Mouse (Mus musculus): ENCODE data around the gene Gpr153.
"Not testable (repeated sequence)": the region's sequence is repeated elsewhere in the genome, so short reads cannot be mapped to it uniquely, and the experiment has no call there.

Gpr153 gene

DNA sequence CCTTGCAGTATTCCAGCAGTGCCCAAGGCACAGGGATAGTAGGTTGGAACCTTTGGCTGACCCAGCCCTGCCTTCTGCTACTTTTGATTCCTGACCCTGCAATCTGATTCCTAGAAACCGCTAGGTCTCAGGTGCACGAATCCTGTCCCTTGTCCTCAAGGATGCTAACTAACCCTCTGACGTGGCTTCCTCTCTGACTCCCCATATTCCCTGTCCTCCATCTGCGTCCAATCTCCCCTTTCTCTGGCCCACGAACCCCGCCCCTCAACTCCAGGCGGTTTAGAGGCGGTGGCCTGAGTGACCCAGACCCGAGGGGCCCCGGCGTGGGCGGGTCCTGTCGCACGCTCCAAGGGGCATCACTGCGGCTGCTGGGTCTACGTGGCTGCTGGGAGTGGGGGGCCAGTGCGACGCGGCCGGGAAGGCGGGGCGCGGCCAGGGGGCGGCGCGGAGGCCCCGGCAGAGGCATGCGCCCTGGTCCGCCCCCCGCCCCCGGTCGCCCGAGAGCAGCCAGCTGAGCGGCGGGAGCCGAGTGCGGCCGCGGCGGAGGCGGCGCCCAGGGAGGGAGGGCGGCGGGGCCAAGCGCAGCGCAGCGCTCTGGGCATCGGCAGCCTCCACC, at the start of gene Gpr153:
Gene Gpr153 (plus strand): TSS at position 612 of the 616 bp plus-strand sequence.
- DNase-seq, result no peak

DNA sequence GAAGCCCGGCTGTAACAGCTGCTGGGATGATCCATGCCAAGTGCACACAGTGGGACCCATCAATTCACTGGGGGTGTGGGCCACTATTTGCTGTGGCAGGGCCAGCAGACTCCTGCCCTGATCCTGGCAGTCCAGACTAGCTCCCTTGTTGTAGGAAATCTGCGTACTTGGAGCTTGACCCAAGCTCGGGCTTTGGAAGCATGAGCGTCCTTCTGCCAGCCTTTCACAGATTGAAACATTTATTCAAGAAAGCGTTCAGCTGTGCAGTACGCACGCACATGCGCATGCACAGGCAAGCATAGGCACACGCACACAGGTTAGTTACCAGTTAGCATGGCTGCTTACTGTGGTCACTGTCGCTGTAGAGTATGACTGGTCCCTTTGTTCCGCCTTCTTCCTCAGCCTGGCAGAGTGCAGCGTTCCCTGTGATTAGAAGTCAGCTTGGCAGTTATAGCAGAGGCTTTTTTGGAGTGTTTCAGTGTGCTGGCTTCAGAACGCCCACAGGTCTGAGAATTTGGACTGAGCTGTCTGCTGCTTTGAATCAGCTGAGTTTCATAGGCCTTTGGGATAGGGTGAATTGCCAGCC, 47.0 kb upstream of the Gpr153 start:
- DNase-seq, result no peak

DNA sequence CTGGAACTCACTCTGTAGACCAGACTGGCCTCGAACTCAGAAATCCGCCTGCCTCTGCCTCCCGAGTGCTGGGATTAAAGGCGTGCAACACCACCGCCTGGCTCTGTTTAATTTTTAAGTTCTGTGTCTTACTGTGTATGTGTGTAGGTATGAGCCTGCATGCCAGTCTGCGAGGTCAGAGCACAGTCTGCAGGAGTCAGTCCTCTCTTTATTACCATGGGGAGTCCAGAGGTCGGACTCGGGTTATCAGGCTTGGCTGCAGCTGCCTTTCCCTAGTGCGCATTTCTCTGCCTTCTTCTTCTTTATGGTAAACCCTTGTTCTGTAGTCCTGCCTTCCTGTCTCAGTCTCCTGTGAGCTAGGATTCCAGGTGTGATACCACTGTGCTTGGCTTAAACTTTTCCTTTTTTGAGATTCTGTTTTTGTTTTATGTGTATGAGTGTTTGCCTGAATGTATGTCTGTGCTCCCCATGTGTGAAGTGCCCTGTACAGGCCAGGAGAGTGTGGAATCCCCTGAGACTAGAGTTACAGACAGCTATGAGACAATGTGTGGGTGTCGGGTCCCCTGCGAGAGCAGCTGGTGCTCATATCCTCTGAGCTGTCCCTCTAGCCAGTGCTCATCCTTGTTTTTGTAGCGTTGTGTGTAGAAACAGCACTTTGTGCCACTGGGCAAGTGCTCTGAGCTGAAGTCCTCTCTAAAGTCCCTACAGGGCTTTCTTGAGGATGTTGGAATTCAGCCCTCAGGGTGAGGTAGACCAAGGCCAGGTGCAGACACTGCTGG, 46.1 kb upstream of the Gpr153 start:
- DNase-seq, result no peak

DNA sequence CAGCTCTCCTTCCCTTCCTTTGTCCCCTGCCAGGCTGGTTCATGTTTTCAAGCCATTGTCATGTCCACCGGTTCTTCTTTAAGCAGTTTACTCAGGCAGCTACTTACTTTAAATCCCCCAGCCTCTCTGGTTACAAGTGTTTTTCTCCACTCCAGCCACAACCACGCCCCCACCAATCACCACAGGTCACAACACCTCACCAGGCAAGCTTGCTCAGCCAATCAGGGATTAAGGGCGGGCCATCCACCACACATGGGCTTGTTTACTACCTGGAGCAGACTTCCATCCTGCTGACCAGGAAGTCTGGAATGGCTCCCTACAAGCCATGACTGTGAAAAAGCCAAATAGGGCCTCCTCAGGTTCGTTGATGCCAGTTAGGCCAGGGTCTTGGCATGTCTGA, 43.7 kb upstream of the Gpr153 start:
- DNase-seq, result not testable (repeated sequence)

DNA sequence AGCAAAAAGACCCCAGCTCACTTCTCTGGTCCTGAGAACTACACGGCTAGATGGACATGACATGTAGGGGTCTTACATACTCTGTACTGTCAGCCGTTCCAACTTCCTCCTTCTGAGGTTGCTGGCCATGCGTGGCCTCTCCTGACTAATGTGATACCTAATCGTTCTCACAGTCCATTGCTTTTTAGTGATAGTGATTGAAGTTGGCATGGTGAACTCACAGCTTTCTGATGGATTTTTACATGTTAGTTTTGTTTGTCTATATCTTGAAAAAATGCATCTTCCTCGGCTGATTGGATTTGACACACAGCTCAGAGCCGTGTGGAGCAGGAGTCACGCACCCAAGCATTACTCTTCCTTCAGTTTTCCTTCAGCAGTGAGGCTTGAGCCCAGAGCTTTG, 42.7 kb upstream of the Gpr153 start:
- no peak for DNase-seq

DNA sequence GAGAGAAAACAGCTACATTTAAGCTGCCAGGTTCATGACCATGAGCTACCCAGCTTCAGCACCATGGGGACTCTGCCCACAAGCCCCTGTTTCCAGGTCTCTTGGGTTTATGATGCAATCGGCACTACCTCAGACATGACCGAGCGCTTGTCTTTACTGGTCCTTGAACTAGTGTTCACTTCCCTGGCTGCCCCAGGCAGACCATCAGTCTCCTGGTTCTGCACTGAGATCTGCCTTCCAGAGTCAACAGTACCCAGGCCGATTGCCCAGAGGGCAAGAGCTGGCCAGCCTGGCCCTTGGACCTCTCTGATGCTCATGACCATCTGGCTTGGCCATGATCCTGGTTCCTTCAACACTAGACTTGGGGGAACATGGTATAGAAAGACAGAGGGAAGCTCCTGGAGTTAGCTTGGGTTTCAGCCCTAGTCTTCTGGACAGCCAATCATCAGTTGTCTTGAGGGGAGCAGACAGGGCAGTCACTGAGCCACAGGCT, 41.6 kb upstream of the Gpr153 start:
- DNase-seq, result no peak

- DNase-seq, result no peak
Observed at GRCm38 (mm10) chr4:152239974-152240373, 34.1 kb upstream of the Gpr153 start.

DNA sequence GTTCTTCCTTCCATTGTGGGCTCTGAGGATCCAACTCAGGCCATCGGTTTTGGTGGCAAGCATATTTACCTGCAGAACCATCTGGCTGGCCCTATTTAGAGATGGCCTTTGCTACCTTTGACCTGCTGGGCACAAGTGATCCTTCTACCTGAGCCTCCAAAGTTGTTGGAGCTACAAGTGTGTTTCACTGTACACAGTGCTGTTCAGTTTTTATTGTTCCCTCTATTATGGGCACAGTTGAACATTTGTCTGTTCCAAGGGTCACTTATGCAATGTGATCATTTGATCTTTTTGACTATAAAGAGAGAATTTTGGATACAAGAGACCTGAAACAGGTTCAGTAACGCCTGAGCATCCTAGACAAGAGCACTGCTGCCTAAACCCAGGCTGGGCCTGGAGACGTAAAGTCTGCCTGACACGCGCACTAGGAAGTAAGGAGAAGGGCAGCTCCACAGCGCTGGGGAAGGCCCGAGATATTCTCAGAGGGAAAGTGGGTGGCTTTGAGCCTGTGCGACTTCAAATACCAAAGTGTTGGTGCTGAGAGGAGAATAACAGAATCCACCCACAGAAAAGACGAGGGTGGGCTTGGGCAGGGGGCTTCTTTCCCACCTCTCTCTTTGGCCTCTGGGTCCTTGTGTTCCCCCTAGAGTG, 30.7 kb upstream of the Gpr153 start:
- DNase-seq, result no peak

GRCm38 (mm10) chr4:152243969-152244368, 30.1 kb upstream of the Gpr153 start:
- DNase-seq, result no peak

GRCm38 (mm10) chr4:152244545-152245522, 29.2 kb upstream of the Gpr153 start:
- no peak for DNase-seq

DNA sequence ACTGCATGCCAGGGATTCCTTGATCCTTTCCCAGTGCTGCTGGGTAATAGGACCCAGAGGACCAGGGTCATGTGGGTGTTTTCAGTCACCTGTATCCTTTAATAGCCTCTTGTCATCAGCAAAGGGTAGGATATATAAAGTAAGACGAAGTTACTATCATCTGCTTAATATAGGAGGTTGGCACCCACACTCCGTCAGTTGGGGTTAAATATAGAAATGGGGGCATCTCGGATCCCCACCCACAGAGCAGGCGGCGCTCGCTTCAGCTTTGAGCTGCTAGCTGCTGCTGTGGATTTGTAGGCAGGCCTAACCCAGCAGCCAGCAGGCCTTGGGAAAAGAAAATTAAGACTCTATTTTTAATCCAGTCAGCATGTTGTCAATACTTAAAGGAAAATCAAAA, 28.0 kb upstream of the Gpr153 start:
- DNase-seq, result no peak

DNA sequence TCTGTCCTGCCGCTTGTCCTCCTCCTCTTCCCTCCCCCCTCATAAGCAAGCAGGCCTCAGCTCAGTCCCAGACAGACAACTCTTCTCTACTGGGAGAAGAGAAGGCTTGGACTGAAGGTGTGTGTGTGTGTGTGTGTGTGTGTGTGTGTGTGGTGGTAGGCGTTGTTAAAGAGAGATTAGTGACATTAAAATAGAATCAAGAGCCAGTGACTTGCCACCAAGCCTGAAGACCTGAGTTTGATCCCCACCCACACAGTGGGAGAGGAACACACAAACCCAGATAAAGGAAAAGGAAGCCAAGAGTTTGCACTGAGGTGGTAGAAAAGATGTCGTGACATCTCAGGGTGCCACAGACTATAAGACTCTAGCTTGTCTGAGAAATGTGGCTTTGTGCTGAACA, 26.8 kb upstream of the Gpr153 start:
- DNase-seq, result no peak

GRCm38 (mm10) chr4:152250615-152251014, 23.4 kb upstream of the Gpr153 start:
- no peak for DNase-seq

DNA sequence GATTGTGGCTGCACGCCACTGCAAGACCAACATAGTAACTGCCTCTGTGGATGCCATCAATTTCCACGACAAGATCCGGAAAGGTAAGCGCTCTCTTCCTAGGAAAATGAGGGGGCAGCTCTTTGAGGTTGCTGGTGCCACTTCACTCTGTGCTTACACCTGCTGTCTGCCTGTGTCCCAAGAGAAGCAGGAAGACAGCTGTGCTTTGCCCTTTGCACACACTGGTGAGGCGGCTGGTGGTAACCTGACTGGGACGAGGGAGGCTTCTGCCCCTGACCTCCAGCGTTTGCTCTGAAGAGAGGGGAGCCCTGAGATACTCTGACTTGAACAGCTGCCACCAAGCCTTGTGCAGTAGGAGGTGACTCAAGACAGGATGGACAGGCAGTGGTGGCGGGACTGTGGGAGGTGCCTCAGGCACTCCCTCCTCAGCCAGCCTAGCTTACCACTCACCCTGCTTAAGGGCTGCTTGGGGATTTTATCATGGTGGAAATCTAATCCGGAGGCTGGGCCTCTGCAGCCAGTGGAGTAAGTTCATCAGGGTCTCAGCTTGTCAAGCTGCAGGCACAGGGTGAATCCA, 20.8 kb upstream of the Gpr153 start:
- DNase-seq, result no peak

DNA sequence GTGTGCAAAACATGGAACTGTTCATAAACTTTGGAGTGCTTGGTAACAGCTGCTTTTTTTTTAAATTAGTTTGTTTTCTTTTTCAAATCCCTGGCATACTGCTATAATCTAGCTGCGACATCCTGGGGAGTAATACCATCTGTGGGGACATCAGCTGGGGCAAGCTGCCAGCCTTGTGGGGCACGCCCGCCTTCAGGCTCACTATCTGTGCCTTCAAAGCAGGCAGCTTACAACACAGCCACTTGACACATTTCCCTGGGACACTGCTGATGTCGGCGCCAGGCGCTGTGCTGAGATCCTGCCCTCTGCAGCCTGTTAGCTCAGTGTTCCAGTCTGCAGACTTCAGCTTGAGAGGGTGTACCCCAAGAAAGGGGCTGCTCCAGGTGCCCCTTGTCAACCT, 17.0 kb upstream of the Gpr153 start:
- DNase-seq, result no peak

- no peak for DNase-seq
Observed at GRCm38 (mm10) chr4:152260451-152260850, 13.6 kb upstream of the Gpr153 start.

- no peak for DNase-seq
Observed at GRCm38 (mm10) chr4:152262187-152262586, 11.8 kb upstream of the Gpr153 start.

GRCm38 (mm10) chr4:152263089-152263488, 10.9 kb upstream of the Gpr153 start:
- DNase-seq, result no peak

DNA sequence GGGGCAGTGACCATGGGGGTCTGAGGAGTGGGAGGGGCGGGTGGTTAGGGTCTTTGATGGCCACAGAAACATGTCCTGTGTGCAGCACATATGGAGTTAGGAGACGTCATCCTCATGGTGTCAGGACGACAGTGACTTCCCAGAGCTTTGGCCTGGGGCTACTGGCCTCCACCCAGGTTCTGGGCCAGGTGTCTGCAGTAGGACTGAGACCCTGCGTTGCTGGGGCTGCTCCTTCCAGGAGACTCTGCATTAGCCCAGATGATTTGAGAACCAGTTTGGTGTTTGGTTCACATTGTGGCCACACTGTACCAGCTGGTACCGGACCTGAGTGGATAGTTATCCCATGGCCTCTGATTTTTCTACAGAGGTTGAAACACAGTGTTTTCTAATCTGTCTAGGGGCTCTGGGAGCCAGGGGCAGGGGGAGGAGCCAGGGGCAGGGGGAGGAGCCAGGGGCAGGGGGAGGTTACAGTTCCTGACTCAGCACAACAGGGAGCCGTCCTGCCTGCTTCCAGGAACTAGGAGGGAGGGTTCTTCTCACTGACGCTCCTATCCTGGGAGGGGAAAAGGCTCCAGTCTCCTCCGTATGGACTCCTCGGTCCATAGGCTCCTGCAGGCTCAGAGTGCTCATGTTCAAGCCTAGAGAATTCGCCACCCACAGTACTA, 10.4 kb upstream of the Gpr153 start:
- DNase-seq, result no peak

DNA sequence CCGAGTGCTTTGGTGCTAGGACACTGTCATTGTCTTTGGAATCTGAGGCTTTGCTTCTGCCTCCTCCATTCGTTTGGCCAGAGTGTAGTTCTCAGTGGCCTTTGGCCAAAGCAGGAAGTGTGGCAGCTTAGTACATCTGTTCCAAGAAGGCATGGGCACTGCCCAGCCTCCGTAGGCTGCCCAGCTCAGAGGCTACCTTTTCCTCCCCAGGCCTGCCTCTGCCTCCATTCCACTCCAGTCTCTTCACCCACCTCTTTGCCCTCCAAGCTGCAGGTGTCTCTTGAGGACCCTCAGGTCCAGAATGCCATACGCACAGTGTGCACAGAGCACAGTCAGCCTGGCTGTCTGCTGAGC, 9.9 kb upstream of the Gpr153 start:
- DNase-seq, result no peak

DNA sequence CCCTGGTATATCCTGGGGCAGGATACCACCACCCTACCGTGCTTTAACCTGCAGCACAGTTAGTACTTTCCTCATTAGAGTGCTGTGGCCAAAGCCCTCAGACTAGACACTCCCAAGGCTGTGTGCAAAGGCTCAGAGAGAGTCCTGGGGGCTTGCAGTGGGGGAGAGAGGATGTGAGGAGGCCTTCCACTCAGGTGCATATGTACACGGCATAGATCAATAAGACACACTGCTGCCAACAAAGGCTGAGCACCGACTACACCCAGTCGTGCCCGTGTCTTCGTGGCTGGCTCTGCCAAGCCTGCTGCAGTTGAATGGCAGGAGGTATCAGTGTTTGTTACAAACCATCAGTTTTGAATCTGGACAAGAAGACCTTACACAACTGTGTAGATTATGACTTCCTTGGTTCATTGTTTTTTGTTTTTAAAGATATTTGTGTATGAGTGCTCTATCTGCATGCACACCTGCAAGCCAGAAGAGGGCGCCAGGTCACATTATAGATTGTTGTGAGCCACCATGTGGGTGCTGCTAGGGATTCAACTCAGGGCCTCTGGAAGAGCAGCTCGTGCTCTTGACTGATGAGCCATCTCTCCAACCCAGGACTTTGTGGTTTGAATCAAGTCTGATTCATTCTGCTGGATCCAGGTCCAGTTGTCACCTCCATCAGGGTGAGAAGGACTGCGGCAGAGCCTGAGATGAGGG, 9.0 kb upstream of the Gpr153 start:
- DNase-seq, result no peak

Measured in B cell, adult 2 months (primary cell).